Mouse (Mus musculus): ENCODE measurements around the gene Ankrd54. TPM values are rescaled to one million over a fixed set of nuclear protein-coding genes. Genes with fewer than 3 reads are reported as not detected.
"Not testable (repeated sequence)": the region's sequence is repeated elsewhere in the genome, so short reads cannot be mapped to it uniquely, and the experiment has no call there.

The Ankrd54 gene
- total and polyA plus RNA-seq, 2 experiments from 2014 or later = 45.5 to 53.5 TPM

DNA sequence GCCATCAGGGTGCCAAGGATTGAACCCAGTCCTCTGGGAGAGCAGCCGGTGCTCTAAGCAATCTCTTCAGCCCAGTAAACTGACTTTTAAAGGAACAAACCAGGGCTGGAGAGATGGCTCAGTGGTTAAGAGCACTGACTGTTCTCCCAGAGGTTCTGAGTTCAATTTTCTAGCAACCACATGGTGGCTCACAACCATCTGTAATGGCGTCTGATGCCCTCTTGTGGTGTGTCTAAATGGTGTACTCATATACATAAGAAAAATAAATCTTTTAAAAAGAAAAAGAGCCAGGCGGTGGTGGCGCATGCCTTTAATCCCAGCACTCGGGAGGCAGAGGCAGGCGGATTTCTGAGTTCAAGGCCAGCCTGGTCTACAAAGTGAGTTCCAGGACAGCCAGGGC is 54.9 kb downstream of the Ankrd54 start:
- peaks cover 30% of the 10 kb centered on the region for H3K36me3 ChIP-seq (ENCODE audit: insufficient read depth, low read length)
- DNase-seq (ENCODE audit: low spot score); H3K4me3 ChIP-seq (ENCODE audit: low read depth, low read length); H3K4me2 ChIP-seq (ENCODE audit: low read depth, low read length, poor library complexity, severe bottlenecking); H3K4me1 ChIP-seq (ENCODE audit: insufficient read depth, low read length); H3K27ac ChIP-seq (ENCODE audit: low read depth, low read length); ATAC-seq (ENCODE audit: low FRiP score); H3K9me3 ChIP-seq (ENCODE audit: low read length); H3K27me3 ChIP-seq (ENCODE audit: insufficient read depth, low read length); H3K9ac ChIP-seq (replicated peaks; ENCODE audit: low read length, poor library complexity, severe bottlenecking): not testable (repeated sequence)
- 89% methylated on average over 6 of the region's 6 CpGs for WGBS
- TF ChIP-seq CTCF (IDR thresholded peaks at IDR 0.05) = peak; percentile 31; the same call in 1 of the 2 replicates

DNA sequence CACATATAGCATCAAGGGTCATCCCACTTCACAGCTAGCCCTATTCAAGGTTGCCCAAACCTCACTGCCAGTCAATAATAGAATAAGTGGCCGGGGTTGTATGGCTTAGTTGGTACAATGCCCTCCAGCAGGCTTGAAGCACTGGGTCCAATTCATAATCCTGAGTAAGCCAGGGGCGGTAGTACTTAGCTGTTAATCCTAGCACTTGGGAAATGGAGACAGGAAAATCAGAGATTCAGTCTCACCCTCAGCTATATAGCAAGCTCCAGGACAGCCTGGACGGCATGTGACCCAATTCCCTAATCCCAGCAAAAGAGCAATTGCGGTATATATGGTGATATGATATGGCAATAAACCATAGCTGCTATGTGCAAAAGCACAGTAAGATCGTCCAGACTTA is 55.6 kb downstream of the Ankrd54 start:
- 85% methylated on average over 5 of the region's 5 CpGs for WGBS

DNA sequence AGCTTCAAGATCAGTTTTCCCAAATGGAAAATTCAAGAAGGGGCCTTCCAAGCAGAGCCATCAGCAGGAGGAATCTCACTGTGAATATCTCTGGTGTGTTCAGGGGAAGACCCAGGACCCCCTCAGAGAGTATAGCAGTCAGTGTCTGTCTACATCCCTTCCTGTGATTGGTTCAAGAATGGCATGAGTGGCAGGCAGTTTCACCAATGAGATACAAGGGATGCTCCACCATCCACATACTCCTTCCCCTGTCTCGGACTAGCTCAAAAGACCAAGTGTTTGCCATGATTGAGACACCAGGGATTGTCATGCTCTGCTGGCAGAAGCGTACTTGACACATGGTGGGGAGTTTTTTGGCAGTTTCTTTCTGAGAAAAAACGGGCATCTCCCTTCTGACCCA is 56.1 kb downstream of the Ankrd54 start:
- Histone ChIP-seq H3K27me3 (ENCODE audit: insufficient read depth, low read length) (no peaks in the 10 kb centered on the region), H3K27ac (ENCODE audit: low read depth, low read length) (no peak overlapping the region), H3K9ac (replicated peaks; ENCODE audit: low read length, poor library complexity, severe bottlenecking) (no peak overlapping the region), H3K4me1 (ENCODE audit: insufficient read depth, low read length) (no peaks in the 10 kb centered on the region), H3K4me3 (ENCODE audit: low read depth, low read length) (no peak overlapping the region), H3K4me2 (ENCODE audit: low read depth, low read length, poor library complexity, severe bottlenecking) (no peak overlapping the region), H3K36me3 (ENCODE audit: insufficient read depth, low read length) (peaks cover 37% of the 10 kb centered on the region), H3K9me3 (ENCODE audit: low read length) (no peaks in the 10 kb centered on the region)
- WGBS = 63% methylated on average over 3 of the region's 3 CpGs
- ATAC-seq (ENCODE audit: low FRiP score) (no peak), DNase-seq (ENCODE audit: low spot score) (peak; percentile 70)
- TF ChIP-seq CTCF (IDR thresholded peaks at IDR 0.05) = no peak

More for the DNA sequence above, 55.6 kb downstream of the Ankrd54 start:
- no peak for TF ChIP-seq CTCF (IDR thresholded peaks at IDR 0.05)
- no peak for ATAC-seq (ENCODE audit: low FRiP score)
- Histone ChIP-seq H3K4me3 (ENCODE audit: low read depth, low read length) (no peak overlapping the region), H3K27ac (ENCODE audit: low read depth, low read length) (no peak overlapping the region), H3K9ac (replicated peaks; ENCODE audit: low read length, poor library complexity, severe bottlenecking) (no peak overlapping the region), H3K4me1 (ENCODE audit: insufficient read depth, low read length) (no peaks in the 10 kb centered on the region), H3K36me3 (ENCODE audit: insufficient read depth, low read length) (peaks cover 33% of the 10 kb centered on the region), H3K4me2 (ENCODE audit: low read depth, low read length, poor library complexity, severe bottlenecking) (no peak overlapping the region), H3K9me3 (ENCODE audit: low read length) (no peaks in the 10 kb centered on the region), H3K27me3 (ENCODE audit: insufficient read depth, low read length) (no peaks in the 10 kb centered on the region)
- DNase-seq (ENCODE audit: low spot score) = no peak

DNA sequence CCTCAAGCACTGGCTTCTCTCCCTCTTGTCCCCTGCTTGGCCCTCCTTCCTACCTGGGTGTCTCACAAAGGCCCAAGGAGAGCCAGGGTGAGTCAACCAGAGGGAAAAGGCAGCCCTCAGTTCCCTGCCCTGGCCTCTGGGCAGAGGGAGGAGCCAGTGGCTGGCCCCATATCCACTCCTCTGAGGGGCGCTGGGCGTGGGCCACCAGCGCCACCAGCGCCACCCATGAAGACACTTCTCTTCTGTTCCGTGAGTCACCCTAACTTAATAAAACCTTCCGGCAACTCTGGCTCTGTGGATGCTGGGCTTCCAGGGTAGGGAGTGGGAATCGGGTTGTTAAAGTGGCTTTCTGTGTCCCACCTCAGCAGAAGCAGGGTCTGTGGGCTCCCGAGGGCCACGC is 57.1 kb downstream of the Ankrd54 start:
- H3K4me1 ChIP-seq (ENCODE audit: insufficient read depth, low read length) = no peaks in the 10 kb centered on the region
- no peaks in the 10 kb centered on the region for H3K9me3 ChIP-seq (ENCODE audit: low read length)
- no peak overlapping the region for H3K27ac ChIP-seq (ENCODE audit: low read depth, low read length)
- H3K36me3 ChIP-seq (ENCODE audit: insufficient read depth, low read length) = peaks cover 47% of the 10 kb centered on the region
- H3K27me3 ChIP-seq (ENCODE audit: insufficient read depth, low read length) = no peaks in the 10 kb centered on the region
- no peak overlapping the region for H3K4me2 ChIP-seq (ENCODE audit: low read depth, low read length, poor library complexity, severe bottlenecking)
- ATAC-seq (ENCODE audit: low FRiP score) (no peak), DNase-seq (ENCODE audit: low spot score) (no peak)
- WGBS = 91% methylated on average over 9 of the region's 9 CpGs
- TF ChIP-seq CTCF (IDR thresholded peaks at IDR 0.05) = no peak
- no peak overlapping the region for H3K9ac ChIP-seq (replicated peaks; ENCODE audit: low read length, poor library complexity, severe bottlenecking)
- H3K4me3 ChIP-seq (ENCODE audit: low read depth, low read length) = no peak overlapping the region

Other genes with a start within 250 kb of the Ankrd54 start
- gene Cdc42ep1, start 220.3 kb downstream of the Ankrd54 start, total RNA-seq (2014; rRNA removed) = 14.1 and 14.9 TPM in 2 replicates
- 14.8 and 14.9 TPM in 2 replicates for gene Cdc42ep1, start 220.3 kb downstream of the Ankrd54 start, polyA plus RNA-seq (2015; fragmentation: Nextera tagmentation; extraction: Ambion mirVana)
- not detected in 2 replicates for gene Lgals2, start 207.4 kb downstream of the Ankrd54 start, total RNA-seq (2014; rRNA removed)
- gene Lgals2, start 207.4 kb downstream of the Ankrd54 start, polyA plus RNA-seq (2015; fragmentation: Nextera tagmentation; extraction: Ambion mirVana) = not detected in 2 replicates
- gene Gga1, start 185.7 kb downstream of the Ankrd54 start, total RNA-seq (2014; rRNA removed) = 37.0 and 42.8 TPM in 2 replicates
- gene Gga1, start 185.7 kb downstream of the Ankrd54 start, polyA plus RNA-seq (2015; fragmentation: Nextera tagmentation; extraction: Ambion mirVana) = 42.4 and 43.4 TPM in 2 replicates
- gene Gm49510, start 163.2 kb downstream of the Ankrd54 start, total RNA-seq (2014; rRNA removed) = 1.7 TPM in 1 of 2 replicates, not detected in the other
- gene Gm49510, start 163.2 kb downstream of the Ankrd54 start, polyA plus RNA-seq (2015; fragmentation: Nextera tagmentation; extraction: Ambion mirVana) = 0.17 TPM in 1 of 2 replicates, not detected in the other
- 4.2 and 4.5 TPM in 2 replicates for gene Sh3bp1, start 163.1 kb downstream of the Ankrd54 start, total RNA-seq (2014; rRNA removed)
- 4.0 and 4.7 TPM in 2 replicates for gene Sh3bp1, start 163.1 kb downstream of the Ankrd54 start, polyA plus RNA-seq (2015; fragmentation: Nextera tagmentation; extraction: Ambion mirVana)
- gene Pdxp, start 149.0 kb downstream of the Ankrd54 start, total RNA-seq (2014; rRNA removed) = 350 and 364 TPM in 2 replicates
- gene Pdxp, start 149.0 kb downstream of the Ankrd54 start, polyA plus RNA-seq (2015; fragmentation: Nextera tagmentation; extraction: Ambion mirVana) = 171 and 181 TPM in 2 replicates
- gene Lgals1, start 136.2 kb downstream of the Ankrd54 start, total RNA-seq (2014; rRNA removed) = 35.4 and 46.2 TPM in 2 replicates
- gene Lgals1, start 136.2 kb downstream of the Ankrd54 start, polyA plus RNA-seq (2015; fragmentation: Nextera tagmentation; extraction: Ambion mirVana) = 69.7 and 76.8 TPM in 2 replicates
- gene Nol12, start 128.0 kb downstream of the Ankrd54 start, total RNA-seq (2014; rRNA removed) = 8.1 and 17.1 TPM in 2 replicates
- gene Nol12, start 128.0 kb downstream of the Ankrd54 start, polyA plus RNA-seq (2015; fragmentation: Nextera tagmentation; extraction: Ambion mirVana) = 64.0 and 69.5 TPM in 2 replicates
- 40.0 and 53.3 TPM in 2 replicates for gene Triobp, start 115.2 kb downstream of the Ankrd54 start, total RNA-seq (2014; rRNA removed)
- gene Triobp, start 115.2 kb downstream of the Ankrd54 start, polyA plus RNA-seq (2015; fragmentation: Nextera tagmentation; extraction: Ambion mirVana) = 24.7 and 28.4 TPM in 2 replicates
- 132 and 136 TPM in 2 replicates for gene H1f0, start 34.4 kb downstream of the Ankrd54 start, total RNA-seq (2014; rRNA removed)
- gene H1f0, start 34.4 kb downstream of the Ankrd54 start, polyA plus RNA-seq (2015; fragmentation: Nextera tagmentation; extraction: Ambion mirVana) = 135 and 144 TPM in 2 replicates
- gene Galr3, start 21.0 kb downstream of the Ankrd54 start, total RNA-seq (2014; rRNA removed) = 3.3 and 3.9 TPM in 2 replicates
- 0.25 and 0.32 TPM in 2 replicates for gene Galr3, start 21.0 kb downstream of the Ankrd54 start, polyA plus RNA-seq (2015; fragmentation: Nextera tagmentation; extraction: Ambion mirVana)
- gene Eif3l, start 12.3 kb upstream of the Ankrd54 start, total RNA-seq (2014; rRNA removed) = 197 and 205 TPM in 2 replicates
- 160 and 168 TPM in 2 replicates for gene Eif3l, start 12.3 kb upstream of the Ankrd54 start, polyA plus RNA-seq (2015; fragmentation: Nextera tagmentation; extraction: Ambion mirVana)
- 33.4 and 35.5 TPM in 2 replicates for gene Micall1, start 46.0 kb upstream of the Ankrd54 start, total RNA-seq (2014; rRNA removed)
- gene Micall1, start 46.0 kb upstream of the Ankrd54 start, polyA plus RNA-seq (2015; fragmentation: Nextera tagmentation; extraction: Ambion mirVana) = 8.9 and 10.3 TPM in 2 replicates
- 59.7 and 67.5 TPM in 2 replicates for gene Polr2f, start 78.1 kb upstream of the Ankrd54 start, total RNA-seq (2014; rRNA removed)
- gene Polr2f, start 78.1 kb upstream of the Ankrd54 start, polyA plus RNA-seq (2015; fragmentation: Nextera tagmentation; extraction: Ambion mirVana) = 341 and 344 TPM in 2 replicates
- 9.5 and 11.7 TPM in 2 replicates for gene 1700088E04Rik, start 78.4 kb upstream of the Ankrd54 start, total RNA-seq (2014; rRNA removed)
- gene 1700088E04Rik, start 78.4 kb upstream of the Ankrd54 start, polyA plus RNA-seq (2015; fragmentation: Nextera tagmentation; extraction: Ambion mirVana) = 15.9 and 21.6 TPM in 2 replicates
- 19.2 and 21.1 TPM in 2 replicates for gene Sox10, start 102.3 kb upstream of the Ankrd54 start, total RNA-seq (2014; rRNA removed)
- gene Sox10, start 102.3 kb upstream of the Ankrd54 start, polyA plus RNA-seq (2015; fragmentation: Nextera tagmentation; extraction: Ambion mirVana) = 6.8 and 8.9 TPM in 2 replicates
- gene Pick1, start 166.3 kb upstream of the Ankrd54 start, total RNA-seq (2014; rRNA removed) = 65.8 and 81.1 TPM in 2 replicates
- gene Pick1, start 166.3 kb upstream of the Ankrd54 start, polyA plus RNA-seq (2015; fragmentation: Nextera tagmentation; extraction: Ambion mirVana) = 78.1 and 84.2 TPM in 2 replicates
- 1.8 and 3.7 TPM in 2 replicates for gene Gm49486, start 166.5 kb upstream of the Ankrd54 start, total RNA-seq (2014; rRNA removed)
- gene Gm49486, start 166.5 kb upstream of the Ankrd54 start, polyA plus RNA-seq (2015; fragmentation: Nextera tagmentation; extraction: Ambion mirVana) = 1.1 and 2.0 TPM in 2 replicates
- gene Slc16a8, start 191.9 kb upstream of the Ankrd54 start, total RNA-seq (2014; rRNA removed) = 0.93 TPM in 1 of 2 replicates, not detected in the other
- gene Slc16a8, start 191.9 kb upstream of the Ankrd54 start, polyA plus RNA-seq (2015; fragmentation: Nextera tagmentation; extraction: Ambion mirVana) = 0.45 and 0.54 TPM in 2 replicates
- 3.0 and 3.1 TPM in 2 replicates for gene Baiap2l2, start 222.6 kb upstream of the Ankrd54 start, total RNA-seq (2014; rRNA removed)
- 8.0 and 8.5 TPM in 2 replicates for gene Baiap2l2, start 222.6 kb upstream of the Ankrd54 start, polyA plus RNA-seq (2015; fragmentation: Nextera tagmentation; extraction: Ambion mirVana)

All from midbrain, postnatal 0 days (tissue).